Mouse (Mus musculus) ovary, postnatal 36 days (tissue): ENCODE measurements at regions not wholly inside any gene's neighbourhood (a gene's known extent, or its start where the extent isn't known, plus 50 kb on each side); places are given as distances from the start of the nearest gene placed in this dataset.

Source experiments
- DNase-seq: peaks from one replicate; pipeline ENCODE4 v3.0.0; 2022; ENCODE audit warnings: low spot score, mixed read lengths

DNA sequence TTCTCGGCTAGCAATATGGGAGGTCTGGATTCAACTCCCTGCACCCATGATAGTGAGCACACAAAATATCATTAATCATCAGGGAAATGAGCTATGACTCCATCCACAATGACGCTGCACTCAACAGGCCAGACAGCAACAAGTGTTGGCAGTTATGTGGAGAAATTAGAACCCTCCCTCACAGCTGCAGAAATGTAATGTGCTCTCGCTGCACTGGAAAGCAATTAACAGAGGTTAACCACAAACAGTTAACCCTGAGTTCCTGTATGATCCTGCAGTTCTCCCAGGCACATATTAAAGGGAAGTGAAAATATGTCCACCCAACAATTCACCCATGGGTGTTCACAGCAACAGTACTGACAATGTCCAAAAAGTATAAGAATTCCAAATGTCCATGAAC is 54.0 kb upstream of the Jade2 start:
- DNase-seq, result no peak

DNA sequence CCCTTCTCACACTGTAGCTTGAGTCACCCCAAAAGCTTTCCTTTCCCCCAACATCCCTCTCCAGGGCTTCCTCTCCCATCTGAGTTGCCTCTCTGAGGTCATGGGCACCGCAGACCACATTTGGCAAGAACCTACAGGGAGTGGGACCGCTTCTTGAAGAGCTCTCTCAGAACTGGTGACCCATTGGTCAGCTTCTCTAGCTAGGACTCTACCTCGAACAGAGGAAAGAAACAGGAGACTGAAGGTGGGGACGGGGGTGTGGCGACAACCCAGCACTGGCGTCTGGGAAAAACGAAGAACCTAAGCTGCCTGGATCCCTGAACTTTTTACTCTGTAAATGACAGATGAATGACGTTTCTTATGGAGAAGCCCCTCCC is 51.8 kb upstream of the Cdkn2aipnl start:
- no peak for DNase-seq

DNA sequence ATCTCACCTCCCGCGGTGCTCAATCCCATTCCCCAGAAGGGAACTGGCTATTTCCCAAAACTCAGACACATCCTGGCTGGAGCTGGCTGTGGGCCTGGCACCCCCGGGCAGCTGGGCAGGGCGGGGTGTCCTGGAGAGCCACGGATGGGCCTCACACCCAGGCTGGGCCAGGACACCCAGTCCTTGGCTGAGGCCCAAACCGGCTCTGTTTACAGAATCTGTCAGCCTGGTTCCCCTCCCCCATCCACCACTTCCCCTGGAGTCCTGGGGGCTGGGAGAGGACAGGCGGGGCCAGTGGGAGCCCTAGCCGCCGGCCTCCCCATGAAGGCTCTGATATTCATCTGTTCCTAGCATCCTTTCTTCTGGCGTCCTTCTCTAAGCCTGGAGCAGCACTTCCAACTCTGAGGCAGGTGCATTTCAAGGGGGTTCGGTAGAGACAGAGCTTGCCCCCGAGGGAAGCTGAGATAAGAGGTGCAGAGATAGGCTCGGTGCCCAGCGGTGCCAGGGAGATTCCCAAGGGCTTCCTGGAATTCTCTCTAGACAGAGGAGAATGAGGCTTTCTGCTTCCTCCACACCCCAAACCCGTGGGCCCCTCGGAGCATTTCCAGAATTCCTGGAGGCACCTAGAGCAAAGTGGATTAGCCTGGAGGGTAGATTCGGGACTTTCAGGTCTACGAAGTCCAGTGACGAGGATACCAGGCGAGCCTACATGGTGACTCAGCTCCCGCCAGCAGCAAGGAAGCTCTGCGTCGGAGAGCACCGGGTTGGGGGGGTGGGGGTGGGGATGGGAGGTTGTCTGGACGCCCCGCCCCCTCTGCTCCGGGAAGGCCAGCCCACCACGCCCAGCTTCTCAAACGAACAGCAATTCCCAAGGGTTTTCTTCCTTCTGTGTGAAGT is 51.2 kb upstream of the Cdkn2aipnl start:
- DNase-seq, result peak; percentile 91
